Mouse (Mus musculus) cortical plate, adult 2 months (tissue): ENCODE measurements at regions not wholly inside any gene's neighbourhood (a gene's known extent, or its start where the extent isn't known, plus 50 kb on each side); places are given as distances from the start of the nearest gene placed in this dataset.

Experiments used
- CTCF ChIP-seq: fragments of 200-500 bp; IDR thresholded peaks from 2 replicates; pipeline ENCODE4 v1.5.1; 2011; ENCODE audit warnings: mild to moderate bottlenecking, control low read depth, low read length; ENCODE audit not compliant: insufficient read depth; ENCODE audit errors: extremely low read depth
- POLR2A ChIP-seq: fragments of 200-500 bp; IDR thresholded peaks from 2 replicates; pipeline ENCODE4 v1.6.1; 2011; ENCODE audit warnings: mild to moderate bottlenecking, low read length, control low read depth; ENCODE audit not compliant: insufficient read depth; ENCODE audit errors: extremely low read depth

DNA sequence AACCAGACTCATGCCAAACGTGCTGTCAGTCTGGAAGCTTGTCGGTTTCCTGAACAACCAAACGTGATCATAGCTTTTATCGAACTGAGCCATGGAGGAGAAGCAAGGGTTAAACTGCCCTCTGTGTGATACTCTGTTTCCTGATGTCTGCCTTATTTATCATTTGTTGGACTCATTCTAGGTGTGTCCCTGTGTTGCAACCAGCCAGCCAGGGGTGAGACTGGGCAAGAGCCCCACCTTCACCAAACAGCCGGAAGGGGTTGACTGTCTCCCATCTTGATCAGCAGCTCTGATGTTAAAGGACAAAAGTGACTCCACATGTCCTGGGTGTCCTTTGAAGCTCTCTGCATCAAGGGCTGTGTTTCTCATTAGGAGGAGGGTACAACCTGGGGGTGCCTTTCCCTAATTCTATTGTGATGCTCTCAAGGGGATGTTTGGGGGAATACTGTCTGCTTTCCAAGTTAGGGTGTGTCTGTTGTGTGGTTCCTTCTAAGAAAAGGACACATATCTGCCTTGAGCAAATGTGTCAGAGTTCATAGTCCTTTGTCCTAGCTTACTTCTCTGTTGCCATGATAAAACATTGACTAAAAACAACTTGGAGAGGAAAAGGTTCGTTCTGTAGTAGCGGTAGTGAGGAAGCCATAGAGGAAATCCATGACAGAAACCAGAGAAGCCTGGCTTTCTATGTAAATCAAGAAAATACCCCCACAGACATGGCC, 67.0 kb upstream of the Rbm19 start:
- TF ChIP-seq CTCF, result no peak
- TF ChIP-seq POLR2A, result no peak
